Mouse (Mus musculus): ENCODE measurements around the gene Clec16a. TPM values are rescaled to one million over a fixed set of nuclear protein-coding genes. Genes with fewer than 3 reads are reported as not detected.

Clec16a gene
- polyA plus RNA-seq, 1 experiment from 2014 or later, result 32.1 TPM

DNA sequence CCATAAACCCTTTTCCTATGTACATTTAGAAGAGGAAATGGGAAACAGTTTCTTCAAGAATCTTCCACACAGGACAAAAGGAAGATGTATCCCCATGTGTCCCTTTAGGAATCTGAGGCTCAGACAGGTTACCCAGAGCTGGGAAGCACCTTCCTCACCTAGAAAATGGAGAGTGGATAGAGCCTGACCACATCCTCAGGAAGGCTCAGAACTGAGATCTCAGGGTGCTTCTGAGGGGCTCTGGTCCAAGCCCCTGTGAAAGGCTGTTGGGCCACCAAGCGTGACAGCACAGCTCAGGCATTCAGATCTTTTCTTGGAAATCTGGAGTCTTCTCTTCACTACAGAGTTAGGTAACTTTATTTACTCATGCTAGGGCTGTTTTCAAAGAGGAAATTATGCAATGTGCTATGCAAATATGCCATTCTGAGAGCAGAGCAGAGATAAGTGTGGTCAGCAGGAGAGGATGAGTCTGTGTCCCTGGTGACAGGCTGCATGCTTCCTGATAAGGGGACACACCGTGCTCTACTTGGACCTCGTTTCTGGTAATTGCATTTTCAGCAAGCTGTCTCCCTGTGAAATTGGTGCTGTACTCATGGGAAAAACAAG lies 131.4 kb downstream of the Clec16a start:
- H3K9me3 ChIP-seq (replicated peaks; ENCODE audit: control insufficient read depth, low read length), result no peaks in the 10 kb centered on the region
- no peak for ATAC-seq (replicated peaks; ENCODE audit: insufficient number of reproducible peaks, low FRiP score, low TSS enrichment, low read depth)
- no peak overlapping the region for H3K4me3 ChIP-seq (ENCODE audit: low read depth, low read length)
- no peaks in the 10 kb centered on the region for H3K27me3 ChIP-seq (ENCODE audit: control insufficient read depth, insufficient read depth, low read length)
- H3K27ac ChIP-seq (replicated peaks; ENCODE audit: low read depth, low read length), result no peak overlapping the region
- H3K36me3 ChIP-seq (replicated peaks; ENCODE audit: control insufficient read depth, insufficient read depth, low read depth, low read length), result no peaks in the 10 kb centered on the region
- DNase-seq (ENCODE audit: low spot score), result no peak
- H3K9ac ChIP-seq (replicated peaks; ENCODE audit: low read length), result no peak overlapping the region
- H3K4me1 ChIP-seq (ENCODE audit: control insufficient read depth, insufficient read depth, low read length), result no peaks in the 10 kb centered on the region
- no peak overlapping the region for H3K4me2 ChIP-seq (ENCODE audit: low read depth, low read length)
- WGBS, result 70% methylated on average over 3 of the region's 3 CpGs

DNA sequence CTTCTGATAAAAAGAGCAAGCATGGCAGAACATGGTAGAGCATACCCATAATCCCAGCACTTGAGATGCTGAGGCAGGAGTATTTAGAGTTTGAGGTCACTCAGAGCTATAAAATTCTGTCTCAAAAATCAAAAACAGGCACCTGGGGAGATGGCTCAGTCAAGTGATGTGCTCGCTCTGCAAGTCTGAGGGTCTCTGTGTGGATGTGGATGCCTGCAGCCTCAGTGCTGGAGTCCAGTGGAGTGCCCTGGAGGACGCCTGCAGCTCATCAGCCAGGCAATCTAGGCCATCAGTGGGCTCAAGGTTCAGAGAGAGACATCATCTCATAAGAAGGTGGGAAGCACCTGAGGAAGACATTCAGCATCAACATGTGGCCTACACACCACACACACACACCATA lies 137.4 kb downstream of the Clec16a start:
- no peaks in the 10 kb centered on the region for H3K36me3 ChIP-seq (replicated peaks; ENCODE audit: control insufficient read depth, insufficient read depth, low read depth, low read length)
- H3K4me1 ChIP-seq (ENCODE audit: control insufficient read depth, insufficient read depth, low read length), result no peaks in the 10 kb centered on the region
- DNase-seq (ENCODE audit: low spot score) (no peak), ATAC-seq (replicated peaks; ENCODE audit: insufficient number of reproducible peaks, low FRiP score, low TSS enrichment, low read depth) (no peak)
- H3K9ac ChIP-seq (replicated peaks; ENCODE audit: low read length), result no peak overlapping the region
- 72% methylated on average over 2 of the region's 2 CpGs for WGBS
- no peaks in the 10 kb centered on the region for H3K9me3 ChIP-seq (replicated peaks; ENCODE audit: control insufficient read depth, low read length)
- no peak overlapping the region for H3K4me2 ChIP-seq (ENCODE audit: low read depth, low read length)
- no peaks in the 10 kb centered on the region for H3K27me3 ChIP-seq (ENCODE audit: control insufficient read depth, insufficient read depth, low read length)
- H3K27ac ChIP-seq (replicated peaks; ENCODE audit: low read depth, low read length), result no peak overlapping the region
- H3K4me3 ChIP-seq (ENCODE audit: low read depth, low read length), result no peak overlapping the region

DNA sequence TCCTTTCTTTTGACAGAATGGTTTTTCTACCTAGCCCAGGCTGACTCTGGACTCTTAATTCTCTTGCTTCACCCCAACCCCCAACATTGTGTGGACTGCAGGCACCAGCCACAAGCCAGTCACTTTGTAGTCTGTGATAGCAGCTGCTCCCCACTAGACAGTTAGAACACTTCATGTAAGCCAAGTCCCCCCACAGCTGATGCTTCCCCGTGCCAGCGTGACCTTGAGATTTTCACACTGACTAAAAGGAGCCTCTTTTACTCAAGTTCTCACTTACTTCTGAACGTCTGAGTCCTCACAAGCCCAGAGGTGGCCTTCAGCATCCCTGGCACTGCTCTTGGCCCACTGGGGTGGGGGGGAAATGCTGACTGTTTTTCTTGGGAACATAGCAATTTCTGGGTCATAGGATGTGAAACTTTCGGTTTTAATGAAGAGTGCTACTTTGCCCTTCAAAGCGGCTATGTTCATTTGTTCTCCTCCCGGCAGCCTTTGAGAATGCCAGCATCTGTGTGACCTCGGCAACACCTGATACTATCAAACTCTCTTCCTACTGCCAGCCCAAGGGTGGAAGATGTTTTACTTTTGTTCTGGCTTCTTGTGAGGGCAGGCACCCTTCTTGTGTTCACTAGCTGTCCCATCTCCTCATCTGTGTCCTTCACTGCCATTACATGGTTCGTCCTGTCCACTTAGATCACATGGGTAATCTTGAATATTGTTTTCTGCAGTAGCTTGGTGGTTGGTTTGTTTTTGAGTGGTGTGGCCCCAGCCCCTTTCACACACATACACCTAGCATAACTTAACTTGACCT lies 138.3 kb downstream of the Clec16a start:
- no peak overlapping the region for H3K4me2 ChIP-seq (ENCODE audit: low read depth, low read length)
- H3K27ac ChIP-seq (replicated peaks; ENCODE audit: low read depth, low read length), result no peak overlapping the region
- H3K27me3 ChIP-seq (ENCODE audit: control insufficient read depth, insufficient read depth, low read length), result no peaks in the 10 kb centered on the region
- H3K4me3 ChIP-seq (ENCODE audit: low read depth, low read length), result no peak overlapping the region
- no peaks in the 10 kb centered on the region for H3K36me3 ChIP-seq (replicated peaks; ENCODE audit: control insufficient read depth, insufficient read depth, low read depth, low read length)
- WGBS, result 78% methylated on average over 8 of the region's 8 CpGs
- no peaks in the 10 kb centered on the region for H3K4me1 ChIP-seq (ENCODE audit: control insufficient read depth, insufficient read depth, low read length)
- H3K9ac ChIP-seq (replicated peaks; ENCODE audit: low read length), result no peak overlapping the region
- DNase-seq (ENCODE audit: low spot score), result no peak
- no peaks in the 10 kb centered on the region for H3K9me3 ChIP-seq (replicated peaks; ENCODE audit: control insufficient read depth, low read length)
- no peak for ATAC-seq (replicated peaks; ENCODE audit: insufficient number of reproducible peaks, low FRiP score, low TSS enrichment, low read depth)

DNA sequence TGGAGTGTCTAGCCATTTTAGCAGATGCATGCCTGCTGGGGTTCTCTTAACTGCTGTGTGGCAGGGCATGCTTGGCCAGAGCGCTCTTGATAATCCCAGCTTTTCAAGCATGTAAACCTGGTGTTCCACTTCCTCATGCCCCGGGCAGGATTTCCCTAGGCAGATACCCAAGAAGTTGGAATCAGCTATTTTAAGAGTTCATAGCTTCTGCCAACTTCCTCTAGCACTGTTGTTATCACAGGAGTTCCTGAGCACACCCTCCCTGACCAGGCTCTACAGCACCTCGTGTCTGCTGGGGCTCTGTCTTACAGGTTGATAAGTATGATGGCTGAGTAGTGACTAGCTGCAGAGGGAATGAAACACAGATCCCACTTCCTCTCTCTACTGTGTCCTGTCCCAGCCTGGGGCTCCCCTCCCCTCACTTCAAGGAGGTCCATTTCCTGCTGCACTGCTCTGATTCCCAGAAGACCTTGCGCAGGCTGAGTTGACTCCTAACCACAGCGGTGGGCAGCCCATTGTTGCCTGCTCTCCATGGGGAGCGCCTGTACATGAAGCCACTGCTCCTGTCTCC lies 144.7 kb downstream of the Clec16a start:
- no peak overlapping the region for H3K9ac ChIP-seq (replicated peaks; ENCODE audit: low read length)
- H3K4me1 ChIP-seq (ENCODE audit: control insufficient read depth, insufficient read depth, low read length), result no peaks in the 10 kb centered on the region
- H3K36me3 ChIP-seq (replicated peaks; ENCODE audit: control insufficient read depth, insufficient read depth, low read depth, low read length), result no peaks in the 10 kb centered on the region
- no peaks in the 10 kb centered on the region for H3K27me3 ChIP-seq (ENCODE audit: control insufficient read depth, insufficient read depth, low read length)
- ATAC-seq (replicated peaks; ENCODE audit: insufficient number of reproducible peaks, low FRiP score, low TSS enrichment, low read depth), result no peak
- no peak overlapping the region for H3K4me3 ChIP-seq (ENCODE audit: low read depth, low read length)
- DNase-seq (ENCODE audit: low spot score), result no peak
- no peak overlapping the region for H3K4me2 ChIP-seq (ENCODE audit: low read depth, low read length)
- H3K9me3 ChIP-seq (replicated peaks; ENCODE audit: control insufficient read depth, low read length), result no peaks in the 10 kb centered on the region
- WGBS, result 78% methylated on average over 6 of the region's 6 CpGs
- no peak overlapping the region for H3K27ac ChIP-seq (replicated peaks; ENCODE audit: low read depth, low read length)

- no peak overlapping the region for H3K9ac ChIP-seq (replicated peaks; ENCODE audit: low read length)
- no peak overlapping the region for H3K4me3 ChIP-seq (ENCODE audit: low read depth, low read length)
- ATAC-seq (replicated peaks; ENCODE audit: insufficient number of reproducible peaks, low FRiP score, low TSS enrichment, low read depth) (no peak), DNase-seq (ENCODE audit: low spot score) (no peak)
- H3K4me1 ChIP-seq (ENCODE audit: control insufficient read depth, insufficient read depth, low read length), result no peaks in the 10 kb centered on the region
- 87% methylated on average over 3 of the region's 3 CpGs for WGBS
- H3K27me3 ChIP-seq (ENCODE audit: control insufficient read depth, insufficient read depth, low read length), result no peaks in the 10 kb centered on the region
- H3K36me3 ChIP-seq (replicated peaks; ENCODE audit: control insufficient read depth, insufficient read depth, low read depth, low read length), result no peaks in the 10 kb centered on the region
- H3K27ac ChIP-seq (replicated peaks; ENCODE audit: low read depth, low read length), result no peak overlapping the region
- H3K9me3 ChIP-seq (replicated peaks; ENCODE audit: control insufficient read depth, low read length), result no peaks in the 10 kb centered on the region
- no peak overlapping the region for H3K4me2 ChIP-seq (ENCODE audit: low read depth, low read length)
Observed at GRCm38 (mm10) chr16:10690442-10690841, 145.3 kb downstream of the Clec16a start.

- no peak overlapping the region for H3K4me3 ChIP-seq (ENCODE audit: low read depth, low read length)
- WGBS, result 83% methylated on average over 5 of the region's 5 CpGs
- ATAC-seq (replicated peaks; ENCODE audit: insufficient number of reproducible peaks, low FRiP score, low TSS enrichment, low read depth), result no peak
Observed at GRCm38 (mm10) chr16:10691705-10692104, 146.6 kb downstream of the Clec16a start.

GRCm38 (mm10) chr16:10692848-10693247 lies 147.7 kb downstream of the Clec16a start:
- WGBS, result 90% methylated on average over 8 of the region's 8 CpGs
- Histone ChIP-seq H3K4me3 (ENCODE audit: low read depth, low read length) (no peak overlapping the region), H3K9me3 (replicated peaks; ENCODE audit: control insufficient read depth, low read length) (no peaks in the 10 kb centered on the region), H3K27me3 (ENCODE audit: control insufficient read depth, insufficient read depth, low read length) (no peaks in the 10 kb centered on the region), H3K36me3 (replicated peaks; ENCODE audit: control insufficient read depth, insufficient read depth, low read depth, low read length) (no peaks in the 10 kb centered on the region), H3K27ac (replicated peaks; ENCODE audit: low read depth, low read length) (no peak overlapping the region), H3K4me1 (ENCODE audit: control insufficient read depth, insufficient read depth, low read length) (no peaks in the 10 kb centered on the region), H3K4me2 (ENCODE audit: low read depth, low read length) (no peak overlapping the region), H3K9ac (replicated peaks; ENCODE audit: low read length) (no peak overlapping the region)
- DNase-seq (ENCODE audit: low spot score), result no peak
- no peak for ATAC-seq (replicated peaks; ENCODE audit: insufficient number of reproducible peaks, low FRiP score, low TSS enrichment, low read depth)

More at GRCm38 (mm10) chr16:10691705-10692104, 146.6 kb downstream of the Clec16a start:
- no peaks in the 10 kb centered on the region for H3K36me3 ChIP-seq (replicated peaks; ENCODE audit: control insufficient read depth, insufficient read depth, low read depth, low read length)
- no peak overlapping the region for H3K27ac ChIP-seq (replicated peaks; ENCODE audit: low read depth, low read length)
- no peaks in the 10 kb centered on the region for H3K27me3 ChIP-seq (ENCODE audit: control insufficient read depth, insufficient read depth, low read length)
- DNase-seq (ENCODE audit: low spot score), result no peak
- no peaks in the 10 kb centered on the region for H3K4me1 ChIP-seq (ENCODE audit: control insufficient read depth, insufficient read depth, low read length)
- H3K4me2 ChIP-seq (ENCODE audit: low read depth, low read length), result no peak overlapping the region
- H3K9me3 ChIP-seq (replicated peaks; ENCODE audit: control insufficient read depth, low read length), result no peaks in the 10 kb centered on the region
- H3K9ac ChIP-seq (replicated peaks; ENCODE audit: low read length), result no peak overlapping the region

DNA sequence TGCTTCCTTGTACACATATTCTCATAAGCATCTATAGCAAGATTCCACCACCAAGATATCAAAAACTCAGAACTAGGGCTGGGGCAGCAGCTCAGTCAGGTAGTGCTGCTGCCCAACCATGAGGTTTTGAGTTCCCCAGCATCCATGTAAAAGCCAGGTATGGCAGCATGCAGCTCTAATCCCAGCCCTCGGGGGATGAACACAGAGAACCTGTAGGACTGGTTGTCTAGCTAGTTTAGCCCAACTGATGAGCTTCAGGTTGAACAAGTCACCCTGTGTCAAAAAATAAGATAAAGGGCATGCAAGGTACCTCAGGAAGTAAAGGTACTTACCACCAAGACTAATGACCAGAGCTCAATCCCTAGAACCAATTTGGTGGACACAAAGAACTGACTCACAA lies 148.3 kb downstream of the Clec16a start:
- Histone ChIP-seq H3K4me2 (ENCODE audit: low read depth, low read length) (no peak overlapping the region), H3K36me3 (replicated peaks; ENCODE audit: control insufficient read depth, insufficient read depth, low read depth, low read length) (no peaks in the 10 kb centered on the region), H3K9me3 (replicated peaks; ENCODE audit: control insufficient read depth, low read length) (no peaks in the 10 kb centered on the region), H3K4me3 (ENCODE audit: low read depth, low read length) (no peak overlapping the region), H3K9ac (replicated peaks; ENCODE audit: low read length) (no peak overlapping the region), H3K27me3 (ENCODE audit: control insufficient read depth, insufficient read depth, low read length) (no peaks in the 10 kb centered on the region), H3K4me1 (ENCODE audit: control insufficient read depth, insufficient read depth, low read length) (no peaks in the 10 kb centered on the region), H3K27ac (replicated peaks; ENCODE audit: low read depth, low read length) (no peak overlapping the region)
- 61% methylated on average over 1 of the region's 1 CpGs for WGBS
- no peak for DNase-seq (ENCODE audit: low spot score)
- ATAC-seq (replicated peaks; ENCODE audit: insufficient number of reproducible peaks, low FRiP score, low TSS enrichment, low read depth), result no peak
